Mouse (Mus musculus): ENCODE measurements around the gene Hist1h3f. TPM values are rescaled to one million over a fixed set of nuclear protein-coding genes. Genes with fewer than 3 reads are reported as not detected.
A peak's percentile ranks its signal among the peaks of the same experiment; 100 is the strongest.

The Hist1h3f gene
- total RNA-seq, 2 experiments from 2014 or later, result 28.3 to 32.7 TPM

DNA sequence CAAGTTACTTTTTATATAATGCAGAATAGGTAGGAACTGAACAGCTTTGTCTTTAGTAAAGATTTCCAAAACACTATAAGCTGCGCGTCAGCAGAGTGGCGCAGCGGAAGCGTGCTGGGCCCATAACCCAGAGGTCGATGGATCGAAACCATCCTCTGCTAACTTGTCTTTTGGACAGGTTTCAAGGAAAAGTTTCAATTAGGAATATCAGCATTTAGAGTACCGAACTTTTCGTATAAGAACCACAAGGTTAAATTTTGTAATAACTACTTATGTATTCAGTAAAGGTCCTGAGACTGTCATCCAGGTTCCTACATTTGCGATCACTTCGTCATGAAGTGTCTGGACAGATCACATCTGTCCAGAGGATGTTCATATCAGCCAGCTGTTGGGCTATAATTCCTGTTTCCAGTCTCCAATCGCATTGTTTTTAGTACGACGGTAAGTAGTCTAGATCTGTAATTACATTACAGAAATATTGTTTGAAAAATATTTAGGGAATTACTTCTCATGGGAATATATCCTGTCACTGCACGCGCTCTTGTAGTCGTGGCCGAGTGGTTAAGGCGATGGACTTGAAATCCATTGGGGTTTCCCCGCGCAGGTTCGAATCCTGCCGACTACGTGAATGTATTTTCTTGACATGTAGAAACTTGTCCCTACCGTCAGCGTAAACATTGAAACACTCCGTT lies 26.1 kb upstream of the Hist1h3f start:
- peak; percentile 87 to 91 for DNase-seq (ENCODE audit: low spot score in 2 of 2)

DNA sequence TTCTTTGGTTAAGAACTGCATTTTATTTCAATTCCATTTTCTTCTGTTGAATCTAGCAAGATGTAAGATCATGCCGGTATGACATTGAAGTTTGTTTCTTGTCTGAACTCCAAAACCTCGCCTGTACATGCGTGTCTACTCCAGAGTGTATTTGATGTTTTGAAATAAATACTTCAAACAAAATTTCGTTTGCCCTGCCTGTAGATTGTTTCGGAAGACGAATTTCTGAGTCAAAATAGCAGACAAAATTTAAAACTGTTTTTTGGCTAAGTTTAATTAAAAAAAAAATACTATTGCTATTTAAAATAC lies 25.6 kb upstream of the Hist1h3f start:
- no peak for DNase-seq (ENCODE audit: low spot score in 2 of 2)

DNA sequence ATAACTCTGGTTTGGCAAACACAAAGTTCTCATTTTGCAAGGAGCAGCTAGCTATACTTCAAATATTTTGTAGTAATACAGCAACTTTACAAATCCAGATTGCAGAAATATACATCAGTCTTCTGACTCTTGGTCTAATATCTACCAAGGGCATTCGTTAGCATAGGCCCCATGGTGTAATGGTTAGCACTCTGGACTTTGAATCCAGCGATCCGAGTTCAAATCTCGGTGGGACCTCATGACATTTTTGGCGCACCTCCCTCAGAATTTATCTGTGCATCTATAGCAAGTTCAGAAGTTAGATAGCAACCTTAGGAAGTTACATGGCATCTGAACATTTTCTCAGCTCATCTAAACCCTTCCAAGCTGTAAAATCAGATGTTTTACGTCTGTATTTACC lies 25.0 kb upstream of the Hist1h3f start:
- peak; percentile 75 to 83 for DNase-seq (ENCODE audit: low spot score in 2 of 2)

DNA sequence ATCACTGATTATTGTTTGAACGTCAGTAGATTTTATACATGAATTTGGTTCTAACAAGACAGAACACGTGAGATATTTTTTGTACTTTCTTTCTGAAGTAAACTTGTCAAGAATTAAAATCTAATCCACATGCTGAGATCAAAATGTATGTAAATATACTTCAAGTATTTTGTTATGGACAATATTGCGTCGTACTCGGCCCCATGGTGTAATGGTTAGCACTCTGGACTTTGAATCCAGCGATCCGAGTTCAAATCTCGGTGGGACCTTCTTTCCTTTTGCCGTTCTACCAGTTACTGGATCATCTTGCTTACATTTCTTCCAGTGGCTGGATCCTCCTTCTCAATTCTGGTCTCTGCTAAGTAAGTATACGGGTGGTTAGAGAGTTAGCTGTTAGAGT lies 24.4 kb upstream of the Hist1h3f start:
- DNase-seq (ENCODE audit: low spot score in 2 of 2), result peak; percentile 76 to 78

DNA sequence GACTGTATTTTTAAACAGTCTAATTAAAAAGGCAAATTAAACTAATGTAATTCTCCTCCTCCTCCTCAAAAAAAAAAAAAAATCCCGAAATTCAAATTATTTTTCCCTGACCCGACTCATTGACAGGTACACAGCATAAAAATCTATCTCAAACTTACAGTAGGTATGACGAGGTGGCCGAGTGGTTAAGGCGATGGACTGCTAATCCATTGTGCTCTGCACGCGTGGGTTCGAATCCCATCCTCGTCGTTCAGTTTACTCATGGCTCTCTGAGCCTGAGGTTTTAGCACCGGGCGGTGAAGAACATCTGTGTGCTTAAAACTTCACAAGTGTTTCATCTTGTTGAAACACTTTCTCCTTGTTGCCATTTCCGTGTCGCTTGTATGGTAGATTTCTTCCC lies 22.1 kb upstream of the Hist1h3f start:
- DNase-seq (ENCODE audit: low spot score in 2 of 2), result peak; percentile 68 to 78

DNA sequence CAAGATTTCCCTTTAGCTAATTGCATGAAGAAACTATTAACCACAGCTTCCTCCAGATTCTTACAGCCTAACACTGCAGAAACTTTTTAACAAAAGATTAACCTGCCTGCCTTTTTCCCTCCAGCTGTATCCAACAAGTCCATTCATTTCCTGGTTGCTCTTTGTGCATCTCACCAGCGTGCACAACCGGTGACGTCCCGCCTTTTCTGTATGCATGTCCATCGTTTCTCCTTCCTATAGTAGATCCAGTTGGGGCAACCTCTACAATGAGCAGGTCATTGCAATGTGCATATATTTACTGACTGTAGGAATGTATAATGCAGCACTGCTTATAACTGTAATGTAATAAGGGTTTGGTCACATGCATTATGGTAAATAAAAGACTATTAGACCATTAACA lies 19.9 kb upstream of the Hist1h3f start:
- no peak for DNase-seq (ENCODE audit: low spot score in 2 of 2)

DNA sequence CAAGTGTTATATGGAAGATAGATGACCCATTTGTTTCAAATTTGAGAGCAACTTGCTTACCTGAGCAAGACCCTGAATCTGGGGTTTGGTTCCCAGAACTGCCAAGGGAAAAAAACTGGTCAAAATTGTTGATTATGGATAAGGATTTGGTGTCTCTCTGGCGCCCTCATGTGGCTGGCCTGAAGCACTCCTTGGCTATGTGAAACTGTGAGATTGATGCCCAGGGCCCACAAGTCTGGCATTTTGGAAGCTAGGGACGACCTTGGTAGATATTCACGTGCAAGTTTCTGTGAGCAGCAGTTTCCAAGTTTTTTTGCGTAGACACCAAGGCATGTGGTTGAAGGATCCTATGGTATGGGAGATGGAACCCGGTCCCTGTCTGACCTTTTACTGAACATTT lies 19.2 kb upstream of the Hist1h3f start:
- DNase-seq (ENCODE audit: low spot score in 2 of 2), result peak; percentile 86 to 87

DNA sequence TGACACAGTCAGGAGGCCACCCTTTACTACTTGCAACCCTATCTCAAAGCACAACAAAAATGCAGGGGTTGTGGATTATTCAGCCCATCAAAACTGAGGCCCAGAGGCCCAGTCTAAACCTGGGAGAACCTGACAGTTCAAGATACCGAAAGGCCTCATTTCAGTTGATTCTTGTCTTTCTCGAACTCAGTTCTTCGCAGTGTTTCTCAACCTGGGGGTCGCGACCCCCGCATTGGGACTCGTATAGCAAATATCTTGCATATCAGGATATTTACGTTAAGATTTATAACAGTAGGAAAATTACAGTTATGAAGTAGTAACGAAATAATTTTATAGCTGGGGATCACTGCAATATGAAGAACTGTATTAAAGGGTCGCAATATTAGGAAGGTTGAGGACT lies 18.0 kb upstream of the Hist1h3f start:
- DNase-seq (ENCODE audit: low spot score in 2 of 2), result no peak

DNA sequence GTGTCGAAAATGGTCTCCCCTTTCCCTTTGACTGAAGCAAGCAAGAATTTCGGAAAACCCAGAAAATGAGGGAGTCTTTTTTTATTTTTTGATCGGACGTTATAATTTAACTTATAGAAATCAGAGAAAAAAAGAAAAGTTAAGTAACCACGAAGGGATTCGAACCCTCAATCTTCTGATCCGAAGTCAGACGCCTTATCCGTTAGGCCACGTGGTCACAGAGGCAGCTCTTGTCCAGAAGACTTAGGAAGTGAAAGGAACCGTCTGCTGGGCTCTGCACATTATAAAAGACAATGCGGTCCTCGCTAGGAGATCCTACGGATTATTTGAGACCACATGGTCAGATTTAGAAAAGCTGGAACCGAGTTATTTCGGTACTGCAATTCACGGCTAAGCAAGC lies 17.5 kb upstream of the Hist1h3f start:
- DNase-seq (ENCODE audit: low spot score in 2 of 2), result peak; percentile 96

DNA sequence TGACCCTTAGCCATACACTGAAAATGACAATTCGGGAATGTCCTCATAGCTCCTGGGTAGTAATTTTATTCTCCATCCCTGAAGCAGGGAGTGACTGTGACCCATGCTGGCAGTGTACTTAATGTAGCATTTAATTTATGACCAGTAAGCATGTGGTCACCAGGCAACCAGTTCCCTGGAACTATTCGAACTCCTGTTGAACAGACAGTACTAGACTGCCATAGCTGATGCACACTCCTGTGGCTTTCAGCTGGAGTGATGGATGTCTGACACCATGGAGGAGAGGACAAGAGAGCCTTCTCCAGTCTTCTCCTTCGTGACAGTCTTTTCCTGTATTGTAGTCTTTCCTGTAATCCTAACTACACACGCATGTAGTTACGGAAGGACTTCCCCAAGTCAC lies 14.8 kb upstream of the Hist1h3f start:
- DNase-seq (ENCODE audit: low spot score in 2 of 2), result no peak

DNA sequence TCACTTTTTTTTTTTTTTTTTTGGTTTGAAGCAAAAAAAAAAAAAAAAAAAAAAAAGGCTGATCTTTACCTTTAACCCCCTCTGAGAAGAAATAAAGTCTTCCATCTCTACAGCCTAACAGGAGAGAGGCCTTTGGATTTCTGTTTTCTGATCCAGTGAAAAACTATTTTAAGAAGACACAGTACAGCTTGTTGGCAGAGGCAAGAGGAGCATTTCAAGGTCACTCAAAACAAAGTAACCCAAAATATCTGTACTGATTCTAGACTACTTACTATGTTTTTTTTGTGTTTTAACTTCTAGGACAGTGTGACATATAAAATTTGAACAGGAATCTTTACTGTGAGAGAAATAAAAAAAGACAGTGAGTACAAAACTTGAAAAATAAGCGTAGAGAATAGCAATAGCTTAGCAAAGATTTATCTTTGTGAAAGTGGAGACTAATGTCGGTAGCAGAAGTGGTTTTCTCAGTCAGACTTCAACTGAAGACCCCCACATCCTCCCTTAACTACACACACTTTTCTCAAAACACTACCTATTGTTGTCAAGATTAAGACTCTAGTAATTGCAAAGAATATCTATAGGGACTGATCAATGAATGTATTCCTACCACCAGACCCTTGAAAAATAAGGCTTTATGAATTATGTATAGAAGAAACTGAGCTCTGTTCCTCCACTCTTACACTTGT lies 14.2 kb upstream of the Hist1h3f start:
- DNase-seq (ENCODE audit: low spot score in 2 of 2), result no peak

DNA sequence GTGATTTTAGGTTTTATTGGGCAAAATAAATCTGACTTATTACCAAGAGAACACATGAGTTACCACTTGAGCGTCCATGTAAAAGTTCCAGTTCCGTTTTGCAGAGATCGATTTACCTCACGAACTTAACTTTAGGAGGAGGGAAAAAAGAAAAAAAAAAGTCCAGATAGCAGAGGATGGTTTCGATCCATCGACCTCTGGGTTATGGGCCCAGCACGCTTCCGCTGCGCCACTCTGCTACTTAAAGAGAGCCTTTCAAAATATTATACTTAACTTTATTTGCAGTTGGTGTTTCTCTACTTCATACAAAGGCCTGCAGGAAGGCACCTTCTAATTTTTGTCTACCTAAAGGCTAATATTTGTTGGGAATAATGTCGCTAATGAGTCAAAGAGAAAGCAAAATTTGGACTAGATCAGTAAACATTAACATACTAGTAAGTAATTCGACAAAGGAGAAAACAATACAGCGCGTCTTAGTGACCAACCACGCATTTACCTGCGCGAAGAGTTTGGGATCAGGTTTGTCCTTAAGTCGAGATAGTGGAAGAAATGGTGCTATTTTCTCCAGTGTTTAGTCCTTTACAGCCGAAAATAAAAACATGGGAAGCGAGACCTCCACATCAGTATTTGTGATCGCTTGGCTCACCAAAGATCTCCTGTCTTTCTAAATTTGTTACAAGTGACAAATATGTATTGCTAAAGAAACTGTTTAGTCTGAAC lies 13.5 kb upstream of the Hist1h3f start:
- peak; percentile 71 to 76 for DNase-seq (ENCODE audit: low spot score in 2 of 2)

DNA sequence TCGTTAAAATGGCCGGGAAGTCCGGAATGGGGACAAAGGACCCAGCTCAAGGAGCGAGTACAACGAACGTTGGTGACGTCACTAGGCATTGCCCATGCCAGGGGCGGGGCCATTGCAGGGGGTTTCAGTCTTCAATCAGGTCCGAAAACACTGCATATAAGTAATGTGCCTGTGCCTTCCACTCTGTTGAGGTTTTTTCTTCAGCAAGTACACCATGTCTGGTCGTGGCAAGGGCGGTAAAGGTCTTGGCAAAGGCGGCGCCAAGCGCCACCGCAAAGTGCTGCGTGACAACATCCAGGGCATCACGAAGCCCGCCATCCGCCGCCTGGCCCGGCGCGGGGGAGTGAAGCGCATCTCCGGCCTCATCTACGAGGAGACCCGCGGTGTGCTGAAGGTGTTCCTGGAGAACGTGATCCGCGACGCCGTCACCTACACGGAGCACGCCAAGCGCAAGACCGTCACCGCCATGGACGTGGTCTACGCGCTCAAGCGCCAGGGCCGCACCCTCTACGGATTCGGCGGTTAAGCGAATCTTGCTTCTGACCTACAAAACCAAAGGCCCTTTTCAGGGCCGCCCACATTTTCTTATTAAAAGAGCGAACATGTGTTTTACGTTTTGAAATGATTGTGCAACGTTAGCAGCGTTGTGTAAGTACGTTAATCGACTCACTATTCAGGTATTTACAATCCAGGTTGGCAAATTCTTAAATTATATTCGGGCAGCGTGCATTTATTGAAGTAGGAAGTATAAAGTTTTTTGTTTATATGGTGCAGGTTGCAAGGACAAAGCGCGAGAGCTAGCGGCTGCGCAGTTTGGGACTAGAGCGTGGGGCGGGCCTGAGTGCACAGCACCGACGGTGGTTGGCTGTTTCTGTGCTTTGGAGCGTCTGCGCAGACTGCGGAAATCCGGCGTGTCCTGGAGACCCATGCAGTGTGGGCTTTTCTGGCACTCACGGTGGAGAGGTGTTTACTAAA lies 12.7 kb upstream of the Hist1h3f start, which contains the start of gene Hist1h4h:
TSS of gene Hist1h4h (plus strand) at position 150 of the 975 bp plus-strand sequence.
- DNase-seq (ENCODE audit: low spot score in 2 of 2), result peak; percentile 95 to 96

DNA sequence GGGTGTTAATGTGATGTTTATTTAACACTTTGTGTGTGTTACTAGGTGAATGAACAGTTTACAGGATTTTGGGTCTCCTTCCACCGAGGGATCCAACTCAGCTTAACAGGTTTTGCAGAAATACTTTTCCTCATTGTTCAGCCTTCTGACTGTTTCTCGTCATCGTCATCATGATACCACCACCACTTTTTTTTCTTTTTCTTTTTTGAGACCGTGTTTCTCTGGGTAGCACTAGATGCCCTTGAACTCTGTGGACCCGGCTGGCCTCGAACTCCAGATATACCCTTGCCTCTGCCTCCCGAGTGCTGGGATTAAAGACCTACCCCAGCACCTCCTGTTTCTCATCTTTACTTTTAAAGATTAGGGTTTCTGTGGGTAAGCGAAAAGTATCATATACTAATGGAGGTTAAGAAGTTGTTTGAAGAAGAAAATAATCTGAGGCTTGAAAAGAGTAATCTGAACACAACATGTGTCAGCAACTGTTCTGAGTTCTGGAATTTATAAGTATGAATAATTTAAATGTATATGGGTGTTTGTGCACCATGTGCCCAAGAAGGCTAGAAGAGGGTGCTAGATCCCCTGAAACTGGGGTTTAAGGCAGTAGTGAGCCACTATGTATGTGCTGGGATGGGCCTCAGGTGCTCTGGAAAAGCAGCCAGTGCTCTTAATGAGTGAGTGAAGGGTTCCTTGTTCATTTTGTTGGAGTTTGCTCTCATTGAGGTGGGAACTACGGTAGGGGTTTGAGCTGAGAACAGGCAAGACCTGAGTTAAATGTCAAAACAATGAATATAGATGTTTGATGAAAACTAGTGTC lies 11.4 kb upstream of the Hist1h3f start:
- no peak for DNase-seq (ENCODE audit: low spot score in 2 of 2)

DNA sequence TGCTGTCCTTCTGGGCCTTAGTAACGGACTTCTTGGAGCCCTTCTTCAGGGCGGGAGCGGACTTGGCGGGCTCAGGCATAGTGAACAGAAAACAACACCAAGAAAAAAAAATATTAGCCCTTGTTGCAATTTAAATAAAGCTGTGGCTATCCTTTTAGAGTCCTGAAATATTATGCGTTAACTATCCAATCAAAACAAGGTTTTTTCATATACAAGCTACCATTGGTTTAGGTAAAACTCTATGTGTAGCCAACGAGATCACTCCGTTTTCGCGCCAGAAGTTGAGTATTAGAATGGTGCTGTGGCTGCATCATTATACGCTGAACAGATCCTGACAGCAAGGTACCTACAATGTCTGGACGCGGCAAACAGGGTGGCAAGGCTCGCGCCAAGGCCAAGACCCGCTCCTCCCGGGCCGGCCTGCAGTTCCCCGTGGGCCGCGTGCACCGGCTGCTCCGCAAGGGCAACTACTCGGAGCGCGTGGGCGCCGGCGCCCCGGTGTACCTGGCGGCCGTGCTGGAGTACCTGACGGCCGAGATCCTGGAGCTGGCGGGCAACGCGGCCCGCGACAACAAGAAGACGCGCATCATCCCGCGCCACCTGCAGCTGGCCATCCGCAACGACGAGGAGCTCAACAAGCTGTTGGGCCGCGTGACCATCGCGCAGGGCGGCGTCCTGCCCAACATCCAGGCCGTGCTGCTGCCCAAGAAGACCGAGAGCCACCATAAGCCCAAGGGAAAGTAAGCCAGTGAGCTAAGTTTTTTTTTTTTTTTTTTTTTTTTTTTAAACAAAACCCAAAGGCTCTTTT lies 10.1 kb upstream of the Hist1h3f start, which contains the start of gene Hist1h2af:
TSS of gene Hist1h2af (plus strand) at position 347 of the 808 bp plus-strand sequence.
- DNase-seq (ENCODE audit: low spot score in 2 of 2), result peak; percentile 57 to 67

DNA sequence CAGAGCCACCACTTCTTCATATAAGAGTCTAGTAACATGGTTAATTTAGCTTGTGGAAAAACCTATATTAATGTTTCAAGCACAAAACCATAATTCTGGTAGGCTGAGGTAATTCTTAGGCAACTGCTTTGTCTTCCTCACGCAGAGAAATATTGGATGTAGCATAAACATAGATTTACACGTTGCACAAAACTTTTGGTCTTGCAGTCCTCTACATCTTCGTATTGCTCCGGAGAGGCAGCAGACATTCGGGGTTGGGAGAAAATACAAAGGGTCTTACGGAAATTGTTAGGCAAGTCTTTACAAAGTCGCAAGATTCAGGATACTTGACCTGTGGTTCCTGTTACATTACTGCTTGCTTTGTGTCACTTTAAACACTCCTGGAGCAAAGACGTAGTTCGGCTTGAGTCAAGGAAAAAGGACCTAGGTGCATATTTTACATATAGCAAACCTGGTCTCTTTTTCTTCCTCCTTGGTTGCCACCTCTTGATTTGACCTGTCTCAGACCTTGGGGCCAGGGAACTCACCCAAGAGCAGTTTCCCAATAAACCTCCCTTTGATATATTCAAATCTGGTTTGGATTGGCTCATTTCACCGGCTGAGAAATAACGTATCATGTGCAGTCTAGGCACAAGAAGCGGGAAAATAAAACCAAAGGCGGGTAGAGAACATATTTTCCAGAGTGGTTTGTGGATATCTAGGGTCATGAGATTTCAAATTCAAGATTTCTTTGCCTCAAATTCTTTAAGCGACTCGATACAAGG lies 9.3 kb upstream of the Hist1h3f start:
- no peak for DNase-seq (ENCODE audit: low spot score in 2 of 2)

DNA sequence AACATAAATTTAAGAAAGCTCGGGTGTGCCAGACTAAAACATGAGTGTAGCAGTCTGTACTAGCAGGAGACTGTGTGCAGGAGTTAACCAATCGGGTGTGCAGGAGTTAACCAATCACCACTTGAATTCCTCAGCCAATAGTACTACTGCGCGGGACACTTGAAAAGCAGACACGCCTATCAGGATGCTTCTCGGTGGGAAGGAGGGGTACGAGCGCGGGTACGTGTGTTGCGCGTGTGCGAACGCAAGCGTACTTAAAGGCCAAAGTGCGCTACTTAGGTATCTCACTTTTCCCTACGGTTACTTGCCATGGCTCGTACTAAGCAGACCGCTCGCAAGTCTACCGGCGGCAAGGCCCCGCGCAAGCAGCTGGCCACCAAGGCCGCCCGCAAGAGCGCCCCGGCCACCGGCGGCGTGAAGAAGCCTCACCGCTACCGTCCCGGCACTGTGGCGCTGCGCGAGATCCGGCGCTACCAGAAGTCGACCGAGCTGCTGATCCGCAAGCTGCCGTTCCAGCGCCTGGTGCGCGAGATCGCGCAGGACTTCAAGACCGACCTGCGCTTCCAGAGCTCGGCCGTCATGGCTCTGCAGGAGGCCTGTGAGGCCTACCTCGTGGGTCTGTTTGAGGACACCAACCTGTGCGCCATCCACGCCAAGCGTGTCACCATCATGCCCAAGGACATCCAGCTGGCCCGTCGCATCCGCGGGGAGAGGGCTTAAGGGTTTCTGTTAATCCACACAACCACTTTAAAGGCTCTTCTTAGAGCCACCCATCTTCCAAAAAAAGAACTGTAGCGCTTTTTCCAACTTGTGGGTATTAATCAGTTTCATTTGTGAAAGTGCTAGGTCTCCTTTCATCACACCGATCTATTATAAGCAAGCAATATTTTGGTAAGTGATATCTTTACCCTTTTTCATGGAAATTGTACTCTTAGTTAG lies 8.4 kb upstream of the Hist1h3f start, which contains the start of gene Hist1h3g:
TSS of gene Hist1h3g (plus strand) at position 286 of the 939 bp plus-strand sequence.
- DNase-seq (ENCODE audit: low spot score in 2 of 2), result peak; percentile 92 to 94
